Mouse (Mus musculus): ENCODE measurements around the gene Baiap2. TPM values are rescaled to one million over a fixed set of nuclear protein-coding genes. Genes with fewer than 3 reads are reported as not detected.

Baiap2 gene
- polyA plus RNA-seq, 1 experiment from 2014 or later, result 17.5 TPM

- no peak for ATAC-seq (ENCODE audit: insufficient number of reproducible peaks, insufficient read depth, low FRiP score, low TSS enrichment, low read depth)
- Histone ChIP-seq H3K4me3 (replicated peaks) (no peak overlapping the region), H3K4me1 (replicated peaks) (peaks cover 55% of the 10 kb centered on the region), H3K9ac (replicated peaks) (no peak overlapping the region), H3K9me3 (peaks cover 3% of the 10 kb centered on the region; the same call in 1 of the 2 replicates), H3K4me2 (no peak overlapping the region), H3K27ac (no peak overlapping the region), H3K36me3 (no peaks in the 10 kb centered on the region), H3K27me3 (0 out of 2 replicates have a peak, but pooled peaks cover 3% of the 10 kb centered on the region)
- WGBS, result 23% methylated on average over 6 of the region's 6 CpGs
These were observed 7.1 kb upstream of the Baiap2 start for GRCm38 (mm10) chr11:119935457-119935856.

- ATAC-seq (ENCODE audit: insufficient number of reproducible peaks, insufficient read depth, low FRiP score, low TSS enrichment, low read depth), result no peak
- Histone ChIP-seq H3K9ac (replicated peaks) (no peak overlapping the region; the same call in 1 of the 2 replicates), H3K4me2 (no peak overlapping the region), H3K9me3 (no peaks in the 10 kb centered on the region), H3K36me3 (no peaks in the 10 kb centered on the region), H3K27me3 (0 out of 2 replicates have a peak, but pooled peaks cover 3% of the 10 kb centered on the region), H3K4me3 (replicated peaks) (no peak overlapping the region), H3K27ac (0 out of 2 replicates have a peak overlapping the region, but pooled peaks have one; percentile 67), H3K4me1 (replicated peaks) (peaks cover 59% of the 10 kb centered on the region)
- 82% methylated on average over 2 of the region's 2 CpGs for WGBS
These were observed 6.1 kb upstream of the Baiap2 start for GRCm38 (mm10) chr11:119936456-119936855.

- no peak overlapping the region for H3K4me3 ChIP-seq (replicated peaks)
- H3K4me1 ChIP-seq (replicated peaks), result peaks cover 58% of the 10 kb centered on the region
- H3K9me3 ChIP-seq, result no peaks in the 10 kb centered on the region
- 0 out of 2 replicates have a peak, but pooled peaks cover 3% of the 10 kb centered on the region for H3K27me3 ChIP-seq
- H3K9ac ChIP-seq (replicated peaks), result 0 out of 2 replicates have a peak overlapping the region, but pooled peaks have one; percentile 23
- no peak for ATAC-seq (ENCODE audit: insufficient number of reproducible peaks, insufficient read depth, low FRiP score, low TSS enrichment, low read depth)
- H3K36me3 ChIP-seq, result no peaks in the 10 kb centered on the region
- H3K4me2 ChIP-seq, result 0 out of 2 replicates have a peak overlapping the region, but pooled peaks have one; percentile 8
- H3K27ac ChIP-seq, result peak overlapping the region; percentile 67; the same call in 1 of the 2 replicates
- 43% methylated on average over 12 of the region's 12 CpGs for WGBS
These were observed 5.3 kb upstream of the Baiap2 start for GRCm38 (mm10) chr11:119937216-119937615.

- no peaks in the 10 kb centered on the region for H3K9me3 ChIP-seq
- peaks cover 53% of the 10 kb centered on the region for H3K4me1 ChIP-seq (replicated peaks)
- ATAC-seq (ENCODE audit: insufficient number of reproducible peaks, insufficient read depth, low FRiP score, low TSS enrichment, low read depth), result no peak
- 0 out of 2 replicates have a peak, but pooled peaks cover 3% of the 10 kb centered on the region for H3K27me3 ChIP-seq
- H3K9ac ChIP-seq (replicated peaks), result no peak overlapping the region
- 54% methylated on average over 19 of the region's 19 CpGs for WGBS
- H3K27ac ChIP-seq, result 0 out of 2 replicates have a peak overlapping the region, but pooled peaks have one; percentile 67
- H3K4me2 ChIP-seq, result no peak overlapping the region
- H3K4me3 ChIP-seq (replicated peaks), result no peak overlapping the region
- no peaks in the 10 kb centered on the region for H3K36me3 ChIP-seq
These were observed 4.6 kb upstream of the Baiap2 start for GRCm38 (mm10) chr11:119937772-119938502.

- H3K27me3 ChIP-seq, result 0 out of 2 replicates have a peak, but pooled peaks cover 3% of the 10 kb centered on the region
- H3K4me1 ChIP-seq (replicated peaks), result peaks cover 63% of the 10 kb centered on the region
- no peaks in the 10 kb centered on the region for H3K9me3 ChIP-seq
- H3K4me2 ChIP-seq, result 0 out of 2 replicates have a peak overlapping the region, but pooled peaks have one; percentile 5
- no peak overlapping the region for H3K4me3 ChIP-seq (replicated peaks)
- H3K9ac ChIP-seq (replicated peaks), result no peak overlapping the region; the same call in 1 of the 2 replicates
- no peak for ATAC-seq (ENCODE audit: insufficient number of reproducible peaks, insufficient read depth, low FRiP score, low TSS enrichment, low read depth)
- WGBS, result 37% methylated on average over 8 of the region's 8 CpGs
- H3K36me3 ChIP-seq, result no peaks in the 10 kb centered on the region
- 0 out of 2 replicates have a peak overlapping the region, but pooled peaks have one; percentile 12 for H3K27ac ChIP-seq
These were observed 3.4 kb upstream of the Baiap2 start for GRCm38 (mm10) chr11:119939073-119939710.

GRCm38 (mm10) chr11:119939711-119940106, 2.9 kb upstream of the Baiap2 start:
- Histone ChIP-seq H3K4me1 (replicated peaks) (peaks cover 68% of the 10 kb centered on the region), H3K4me3 (replicated peaks) (no peak overlapping the region), H3K9me3 (no peaks in the 10 kb centered on the region), H3K4me2 (0 out of 2 replicates have a peak overlapping the region, but pooled peaks have one; percentile 5), H3K9ac (replicated peaks) (no peak overlapping the region), H3K27me3 (peaks cover 3% of the 10 kb centered on the region; the same call in 1 of the 2 replicates), H3K27ac (no peak overlapping the region), H3K36me3 (no peaks in the 10 kb centered on the region)
- ATAC-seq (ENCODE audit: insufficient number of reproducible peaks, insufficient read depth, low FRiP score, low TSS enrichment, low read depth), result no peak
- 55% methylated on average over 4 of the region's 4 CpGs for WGBS

- peaks cover 3% of the 10 kb centered on the region; the same call in 1 of the 2 replicates for H3K27me3 ChIP-seq
- WGBS, result 47% methylated on average over 11 of the region's 11 CpGs
- no peak overlapping the region for H3K4me2 ChIP-seq
- H3K4me3 ChIP-seq (replicated peaks), result no peak overlapping the region
- no peak overlapping the region for H3K27ac ChIP-seq
- H3K4me1 ChIP-seq (replicated peaks), result peaks cover 70% of the 10 kb centered on the region
- no peak overlapping the region for H3K9ac ChIP-seq (replicated peaks)
- H3K36me3 ChIP-seq, result no peaks in the 10 kb centered on the region
- H3K9me3 ChIP-seq, result no peaks in the 10 kb centered on the region
- ATAC-seq (ENCODE audit: insufficient number of reproducible peaks, insufficient read depth, low FRiP score, low TSS enrichment, low read depth), result no peak
These were observed 2.4 kb upstream of the Baiap2 start for GRCm38 (mm10) chr11:119940142-119940541.

GRCm38 (mm10) chr11:119941794-119942193, 769 bp upstream of the Baiap2 start:
- no peak for ATAC-seq (ENCODE audit: insufficient number of reproducible peaks, insufficient read depth, low FRiP score, low TSS enrichment, low read depth)
- Histone ChIP-seq H3K9me3 (no peaks in the 10 kb centered on the region), H3K4me2 (peak overlapping the region; percentile 71), H3K9ac (replicated peaks) (peak overlapping the region; percentile 60; the same call in 1 of the 2 replicates), H3K4me1 (replicated peaks) (peaks cover 62% of the 10 kb centered on the region), H3K36me3 (no peaks in the 10 kb centered on the region), H3K27me3 (peaks cover 3% of the 10 kb centered on the region; the same call in 1 of the 2 replicates), H3K27ac (peak overlapping the region; percentile 88; the same call in 1 of the 2 replicates), H3K4me3 (replicated peaks) (peak overlapping the region; percentile 78)
- 7% methylated on average over 8 of the region's 8 CpGs for WGBS

GRCm38 (mm10) chr11:119942201-119942726, 299 bp upstream of the Baiap2 start:
- no peaks in the 10 kb centered on the region for H3K9me3 ChIP-seq
- H3K9ac ChIP-seq (replicated peaks), result peak overlapping the region; percentile 60
- peak overlapping the region; percentile 71 for H3K4me2 ChIP-seq
- peak; percentile 50 for ATAC-seq (ENCODE audit: insufficient number of reproducible peaks, insufficient read depth, low FRiP score, low TSS enrichment, low read depth)
- peaks cover 57% of the 10 kb centered on the region for H3K4me1 ChIP-seq (replicated peaks)
- H3K36me3 ChIP-seq, result no peaks in the 10 kb centered on the region
- peaks cover 3% of the 10 kb centered on the region; the same call in 1 of the 2 replicates for H3K27me3 ChIP-seq
- under 1% methylated on average over 43 of the region's 43 CpGs for WGBS
- peak overlapping the region; percentile 78 for H3K4me3 ChIP-seq (replicated peaks)
- peak overlapping the region; percentile 88 for H3K27ac ChIP-seq

- peaks cover 45% of the 10 kb centered on the region for H3K4me1 ChIP-seq (replicated peaks)
- H3K27me3 ChIP-seq, result peaks cover 3% of the 10 kb centered on the region; the same call in 1 of the 2 replicates
- peak overlapping the region; percentile 67; the same call in 1 of the 2 replicates for H3K27ac ChIP-seq
- H3K9ac ChIP-seq (replicated peaks), result peak overlapping the region; percentile 84
- 6% methylated on average over 32 of the region's 32 CpGs for WGBS
- peak; percentile 5; the same call in 1 of the 2 replicates for ATAC-seq (ENCODE audit: insufficient number of reproducible peaks, insufficient read depth, low FRiP score, low TSS enrichment, low read depth)
- peak overlapping the region; percentile 98 for H3K4me2 ChIP-seq
- no peaks in the 10 kb centered on the region for H3K9me3 ChIP-seq
- H3K36me3 ChIP-seq, result no peaks in the 10 kb centered on the region
- peak overlapping the region; percentile 78 for H3K4me3 ChIP-seq (replicated peaks)
These were observed 945 bp downstream of the Baiap2 start for GRCm38 (mm10) chr11:119943428-119943988.

Measured in limb, embryonic 12.5 days (tissue).